Mouse (Mus musculus) small intestine, adult 2 months (tissue): Measurements from ENCODE around the gene Lef1.

Source experiments
- CTCF ChIP-seq: fragments of 200-500 bp; IDR thresholded peaks from 2 replicates; pipeline ENCODE4 v1.5.1; 2012; ENCODE audit warnings: low read depth, mild to moderate bottlenecking, control low read depth, inconsistent platforms, low read length, moderate library complexity, mixed read lengths; ENCODE audit not compliant: insufficient replicate concordance, insufficient read length; ENCODE audit errors: extremely low read depth
- POLR2A ChIP-seq: fragments of 200-500 bp; IDR thresholded peaks from 2 replicates; pipeline ENCODE4 v1.6.1; 2012; ENCODE audit warnings: low read depth, mild to moderate bottlenecking, control low read depth, inconsistent platforms, low read length, moderate library complexity

- TF ChIP-seq POLR2A (no peak), CTCF (no peak)
Observed at GRCm38 (mm10) chr3:131260418-131260817, 150.1 kb downstream of the Lef1 start.
